Mouse (Mus musculus) bone marrow, adult 2 months (tissue): Measurements from ENCODE around the gene Lgi4.

ENCODE experiments used
- CTCF ChIP-seq: fragments of 200-500 bp; IDR thresholded peaks from 2 replicates; pipeline ENCODE4 v1.5.1; 2011; ENCODE audit warnings: low read length, control low read depth; ENCODE audit not compliant: control insufficient read depth, insufficient read depth
- POLR2A ChIP-seq: fragments of 200-500 bp; IDR thresholded peaks from 2 replicates; pipeline ENCODE4 v1.6.1; 2011; ENCODE audit warnings: low read depth, mild to moderate bottlenecking, control low read depth, low read length, borderline replicate concordance; ENCODE audit not compliant: control insufficient read depth

DNA sequence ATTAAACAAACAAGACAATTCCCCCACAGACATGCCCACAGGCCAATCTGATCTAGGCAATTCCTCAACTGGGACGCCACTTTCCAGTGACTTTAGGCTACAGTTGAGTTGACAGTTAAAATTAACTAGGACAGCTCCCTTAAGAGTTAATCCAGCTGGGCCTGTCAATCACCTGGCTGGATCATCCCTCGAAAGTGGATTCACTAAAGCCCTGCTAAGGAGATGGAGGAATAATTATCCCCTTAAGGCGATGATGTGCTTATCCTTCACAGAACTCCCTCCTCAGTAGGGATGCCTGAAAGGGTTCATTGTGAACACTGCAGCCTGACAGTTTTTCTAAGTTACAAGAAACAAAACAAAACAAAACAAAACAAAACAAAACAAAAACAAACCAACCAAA, 21.5 kb downstream of the Lgi4 start:
- TF ChIP-seq POLR2A (no peak), CTCF (no peak)
